Mouse (Mus musculus) heart, embryonic 16.5 days (tissue): Measurements from ENCODE around the gene Npdc1. TPM values are rescaled to one million over a fixed set of nuclear protein-coding genes. Genes with fewer than 3 reads are reported as not detected.

Experiments
- ATAC-seq: fragments of 200-750 bp; cut with Nextera tagmentation; replicated peaks from 2 replicates; pipeline ENCODE4 v1.8.0; 2017; ENCODE audit warnings: moderate number of reproducible peaks; ENCODE audit not compliant: insufficient read depth, low FRiP score; ENCODE audit errors: extremely low read depth
- H3K27ac ChIP-seq: fragments of 300-500 bp; sonication (generic); 2 replicates; pipeline ENCODE4 v1.5.1; 2014; ENCODE audit warnings: mild to moderate bottlenecking, low read length, control low read depth, moderate library complexity
- H3K27me3 ChIP-seq: fragments of 300-500 bp; sonication (generic); 2 replicates; pipeline ENCODE4 v1.6.1; 2014; ENCODE audit warnings: low read length, mixed read lengths; ENCODE audit not compliant: control insufficient read depth, insufficient read depth
- H3K36me3 ChIP-seq: fragments of 300-500 bp; sonication (generic); 2 replicates; pipeline ENCODE4 v1.6.1; 2014; ENCODE audit not compliant: control insufficient read depth, insufficient read depth
- H3K4me1 ChIP-seq: fragments of 300-500 bp; sonication (generic); 2 replicates; pipeline ENCODE4 v1.6.1; 2014; ENCODE audit warnings: low read length, mixed read lengths; ENCODE audit not compliant: control insufficient read depth, insufficient read depth
- H3K4me2 ChIP-seq: fragments of 300-500 bp; sonication (generic); 2 replicates; pipeline ENCODE4 v1.6.1; 2014; ENCODE audit warnings: low read depth, mild to moderate bottlenecking, control low read depth, low read length
- H3K4me3 ChIP-seq: fragments of 300-500 bp; sonication (generic); 2 replicates; pipeline ENCODE4 v1.5.1; 2014; ENCODE audit warnings: mild to moderate bottlenecking, control low read depth, low read length
- H3K9ac ChIP-seq: fragments of 300-500 bp; sonication (generic); 2 replicates; pipeline ENCODE4 v1.6.1; 2014; ENCODE audit warnings: low read length, control low read depth
- H3K9me3 ChIP-seq: fragments of 300-500 bp; sonication (generic); replicated peaks from 2 replicates; pipeline ENCODE4 v1.6.1; 2016; ENCODE audit warnings: low read length; ENCODE audit not compliant: control insufficient read depth
- WGBS: fragments of 180-500 bp; shearing (Covaris S2); extraction: QIAGEN DNeasy Blood & Tissue Kit; methylation state at CpG from one replicate; pipeline ENCODE4 v1.1.7; 2014; 5-methylcytosine and 5-hydroxymethylcytosine counted together
- polyA plus RNA-seq: library from polyadenylated mRNA; unstranded; fragments of >200 nt; fragmentation: Nextera tagmentation; extraction: Ambion mirVana; gene quantifications from 2 replicates; pipeline ENCODE4 v1.2.1, GENCODE M21; 2015

The Npdc1 gene
- polyA plus RNA-seq, 1 experiment from 2014 or later = 30.8 TPM

GRCm38 (mm10) chr2:25423626-25424025 is 24.5 kb downstream of the Npdc1 start:
- no peak for ATAC-seq
- Histone ChIP-seq H3K27me3 (peaks cover 26% of the 10 kb centered on the region), H3K4me1 (peaks cover 6% of the 10 kb centered on the region), H3K4me3 (no peak overlapping the region), H3K36me3 (no peaks in the 10 kb centered on the region), H3K4me2 (no peak overlapping the region), H3K27ac (no peak overlapping the region), H3K9me3 (no peaks in the 10 kb centered on the region), H3K9ac (no peak overlapping the region)
- WGBS = 33% methylated on average over 1 of the region's 1 CpGs

GRCm38 (mm10) chr2:25425481-25425880 is 26.3 kb downstream of the Npdc1 start:
- Histone ChIP-seq H3K27ac (no peak overlapping the region), H3K27me3 (peaks cover 28% of the 10 kb centered on the region), H3K36me3 (no peaks in the 10 kb centered on the region), H3K4me3 (no peak overlapping the region), H3K9ac (no peak overlapping the region), H3K4me1 (peaks cover 9% of the 10 kb centered on the region), H3K4me2 (no peak overlapping the region), H3K9me3 (no peaks in the 10 kb centered on the region)
- WGBS = 38% methylated on average over 27 of the region's 27 CpGs
- ATAC-seq = no peak

- H3K9me3 ChIP-seq = no peaks in the 10 kb centered on the region
- H3K4me2 ChIP-seq = no peak overlapping the region
- peaks cover 9% of the 10 kb centered on the region for H3K4me1 ChIP-seq
- no peak overlapping the region for H3K27ac ChIP-seq
- WGBS = 26% methylated on average over 5 of the region's 5 CpGs
- no peaks in the 10 kb centered on the region for H3K36me3 ChIP-seq
- ATAC-seq = no peak
- H3K27me3 ChIP-seq = peaks cover 28% of the 10 kb centered on the region
- no peak overlapping the region for H3K4me3 ChIP-seq
- no peak overlapping the region for H3K9ac ChIP-seq
These were observed 27.6 kb downstream of the Npdc1 start for GRCm38 (mm10) chr2:25426721-25427191.

- peaks cover 28% of the 10 kb centered on the region for H3K27me3 ChIP-seq
- H3K9ac ChIP-seq = no peak overlapping the region
- peaks cover 9% of the 10 kb centered on the region for H3K4me1 ChIP-seq
- no peak for ATAC-seq
- no peaks in the 10 kb centered on the region for H3K9me3 ChIP-seq
- no peaks in the 10 kb centered on the region for H3K36me3 ChIP-seq
- WGBS = 83% methylated on average over 5 of the region's 5 CpGs
- no peak overlapping the region for H3K4me3 ChIP-seq
- no peak overlapping the region for H3K4me2 ChIP-seq
- H3K27ac ChIP-seq = no peak overlapping the region
These were observed 28.1 kb downstream of the Npdc1 start for GRCm38 (mm10) chr2:25427256-25427655.

GRCm38 (mm10) chr2:25428442-25429236 is 29.5 kb downstream of the Npdc1 start, which contains the start of gene Abca2:
Gene Abca2, plus strand, starts transcription at chr2:25428703.
- under 1% methylated on average over 81 of the region's 89 CpGs for WGBS
- H3K27ac ChIP-seq = 0 out of 2 replicates have a peak within 1 kb of the TSS, but pooled peaks have one; percentile 20
- H3K27me3 ChIP-seq = peaks cover 23% of the 10 kb centered on the region

GRCm38 (mm10) chr2:25429435-25430180 is 30.5 kb downstream of the Npdc1 start:
- ATAC-seq = no peak
- 65% methylated on average over 5 of the region's 5 CpGs for WGBS

More at GRCm38 (mm10) chr2:25428442-25429236, 29.5 kb downstream of the Npdc1 start, which contains the start of gene Abca2:
- H3K4me2 ChIP-seq = peak within 1 kb of the TSS; percentile 93
- H3K9ac ChIP-seq = peak within 1 kb of the TSS; percentile 89
- peak within 1 kb of the TSS; percentile 77 for H3K4me3 ChIP-seq
- ATAC-seq = peak; percentile 92
- H3K9me3 ChIP-seq = no peaks in the 10 kb centered on the region
- 0 out of 2 replicates have a peak, but pooled peaks cover 6% of the 10 kb centered on the region for H3K4me1 ChIP-seq
- no peaks in the 10 kb centered on the region for H3K36me3 ChIP-seq

GRCm38 (mm10) chr2:25430395-25431233 is 31.5 kb downstream of the Npdc1 start:
- Histone ChIP-seq H3K36me3 (no peaks in the 10 kb centered on the region), H3K4me3 (no peak overlapping the region), H3K27ac (no peak overlapping the region), H3K9me3 (no peaks in the 10 kb centered on the region), H3K4me1 (0 out of 2 replicates have a peak, but pooled peaks cover 6% of the 10 kb centered on the region), H3K27me3 (peaks cover 10% of the 10 kb centered on the region), H3K4me2 (no peak overlapping the region), H3K9ac (no peak overlapping the region)
- ATAC-seq = no peak
- WGBS = 81% methylated on average over 17 of the region's 17 CpGs

More at GRCm38 (mm10) chr2:25429435-25430180, 30.5 kb downstream of the Npdc1 start:
- Histone ChIP-seq H3K4me2 (peak overlapping the region; percentile 93), H3K4me1 (0 out of 2 replicates have a peak, but pooled peaks cover 6% of the 10 kb centered on the region), H3K27me3 (peaks cover 18% of the 10 kb centered on the region), H3K4me3 (peak overlapping the region; percentile 77; the same call in 1 of the 2 replicates), H3K9me3 (no peaks in the 10 kb centered on the region), H3K36me3 (no peaks in the 10 kb centered on the region), H3K27ac (no peak overlapping the region), H3K9ac (no peak overlapping the region)

- H3K4me3 ChIP-seq = no peak overlapping the region
- no peaks in the 10 kb centered on the region for H3K9me3 ChIP-seq
- H3K36me3 ChIP-seq = no peaks in the 10 kb centered on the region
- H3K4me2 ChIP-seq = no peak overlapping the region
- H3K9ac ChIP-seq = no peak overlapping the region
- H3K4me1 ChIP-seq = 0 out of 2 replicates have a peak, but pooled peaks cover 6% of the 10 kb centered on the region
- ATAC-seq = no peak
- H3K27me3 ChIP-seq = peaks cover 3% of the 10 kb centered on the region; the same call in 1 of the 2 replicates
- 80% methylated on average over 6 of the region's 6 CpGs for WGBS
- H3K27ac ChIP-seq = no peak overlapping the region
These were observed 32.2 kb downstream of the Npdc1 start for GRCm38 (mm10) chr2:25431308-25431855.
